22 mouse cellular contexts compared by ENCODE assay signal in genomic region chr6:67236491-67237234, GRCm38 (mm10).
"Had no signal": no experiment of that assay in that cellular context is flagged by ENCODE, and none has a peak within 500 bp of the region (broad histone marks: within the 10 kb centered on the region; RNA-seq: fewer than 3 reads in every experiment).

No protein-coding gene starts in this region.

- ATAC-seq: liver, embryonic 12.5 days had no signal

- H3K27me3 ChIP-seq: limb, embryonic 13.5 days; liver, embryonic 12.5 days; lung, embryonic 15.5 days; neural tube, embryonic 12.5 days had no signal

- H3K4me2 ChIP-seq: limb, embryonic 13.5 days; liver, embryonic 12.5 days; liver, embryonic 15.5 days; lung, embryonic 15.5 days; neural tube, embryonic 12.5 days had no signal

- H3K4me1 ChIP-seq: limb, embryonic 13.5 days; liver, embryonic 12.5 days; liver, embryonic 15.5 days; lung, embryonic 15.5 days; neural tube, embryonic 12.5 days had no signal

- H3K9ac ChIP-seq: limb, embryonic 13.5 days; liver, embryonic 12.5 days; liver, embryonic 15.5 days; lung, embryonic 15.5 days; neural tube, embryonic 12.5 days had no signal

- H3K9me3 ChIP-seq: limb, embryonic 10.5 days; limb, embryonic 13.5 days; liver, embryonic 12.5 days; liver, embryonic 15.5 days; lung, embryonic 15.5 days; megakaryocyte, embryonic 14.5 days; midbrain, embryonic 10.5 days; neural tube, embryonic 12.5 days had no signal

- H3K4me3 ChIP-seq: limb, embryonic 10.5 days; limb, embryonic 13.5 days; liver, embryonic 12.5 days; liver, embryonic 15.5 days; lung, embryonic 15.5 days; megakaryocyte, embryonic 14.5 days; midbrain, embryonic 10.5 days; neural tube, embryonic 12.5 days had no signal

- DNase-seq: kidney, adult 11 months; kidney, adult 9 months; kidney, postnatal 14 days; kidney, postnatal 4 days; liver; lung, adult 18-20 months; lung, postnatal 10 days; lung, postnatal 36 days; midbrain, embryonic 14.5 days; right cerebral cortex, adult 18-20 months; right cerebral cortex, postnatal 14 days; right cerebral cortex, postnatal 4 days; thymus, adult 18-20 months; thymus, postnatal 36 days had no signal

- H3K36me3 ChIP-seq: limb, embryonic 10.5 days; limb, embryonic 13.5 days; liver, embryonic 12.5 days; liver, embryonic 15.5 days; lung, embryonic 15.5 days; midbrain, embryonic 10.5 days; neural tube, embryonic 12.5 days had no signal

- H3K27ac ChIP-seq: limb, embryonic 10.5 days; limb, embryonic 13.5 days; liver, embryonic 12.5 days; liver, embryonic 15.5 days; lung, embryonic 15.5 days; midbrain, embryonic 10.5 days; neural tube, embryonic 12.5 days had no signal
